Comparison of ENCODE assay signal across 9 mouse cellular contexts in the genomic region with DNA sequence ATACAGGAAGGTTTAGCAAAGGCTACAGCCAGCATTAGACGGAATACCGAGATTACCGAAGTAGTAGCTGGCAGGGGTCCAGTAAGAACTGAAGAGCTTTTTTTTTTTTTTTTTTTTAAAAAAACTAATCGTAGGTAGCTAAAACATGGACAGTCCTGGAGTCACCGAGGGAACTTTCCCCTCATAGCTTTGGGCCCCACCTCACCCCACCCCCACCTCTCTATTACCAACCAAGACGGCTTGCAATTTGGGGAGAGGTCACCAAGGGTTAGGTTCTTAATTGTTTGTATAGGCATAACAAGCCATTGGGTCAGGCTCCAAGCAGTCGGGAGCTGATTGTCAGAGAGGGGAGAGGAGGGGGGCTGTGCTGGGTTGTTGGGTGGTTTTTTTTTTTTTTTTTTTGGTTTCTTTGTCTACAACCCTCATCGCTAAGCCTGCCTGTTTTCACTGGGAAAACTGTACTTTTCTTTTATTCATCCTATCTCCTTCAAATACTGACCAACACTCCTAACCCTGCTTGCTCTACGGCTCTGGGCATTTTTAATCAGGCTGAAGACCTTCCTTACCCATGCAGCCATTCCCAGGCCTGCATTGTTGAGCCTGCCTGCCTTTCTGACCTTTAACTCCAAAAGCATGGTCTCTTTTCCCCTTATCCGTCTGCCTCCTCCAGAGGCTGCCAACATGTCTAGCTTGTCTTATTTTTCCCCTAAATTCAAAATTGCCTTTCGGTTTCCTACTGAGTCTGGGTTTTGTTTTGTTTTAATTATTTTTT. TPM values are rescaled to one million over a fixed set of nuclear protein-coding genes. Genes with fewer than 3 reads are reported as not detected.
DNase-seq lines count a peak whose midpoint lies in the region; ATAC-seq and TF ChIP-seq lines count a peak whose summit lies in the region.
"Had no signal": no experiment of that assay in that cellular context is flagged by ENCODE, and none has a peak within 500 bp of the region (broad histone marks: within the 10 kb centered on the region; RNA-seq: fewer than 3 reads in every experiment).

No protein-coding gene starts in this region.

- no peak for DNase-seq in heart, postnatal 36 days
- no peak for DNase-seq in MN1 (ENCODE audit: low spot score)
- no peak for DNase-seq in urinary bladder, postnatal 14 days (ENCODE audit: low spot score)

- peak overlapping the region; percentile 90 for H3K9ac ChIP-seq in heart, embryonic 13.5 days
- peak overlapping the region; percentile 84 for H3K9ac ChIP-seq in hindbrain, embryonic 13.5 days
- H3K9ac ChIP-seq in midbrain, embryonic 15.5 days: peak overlapping the region; percentile 75

- H3K4me3 ChIP-seq in heart, embryonic 13.5 days: peak overlapping the region; percentile 67
- peak overlapping the region; percentile 87 for H3K4me3 ChIP-seq in bone marrow, adult 2 months (replicated peaks; ENCODE audit: control insufficient read depth, low read depth, low read length)
- peak overlapping the region; percentile 56 for H3K4me3 ChIP-seq in hindbrain, embryonic 13.5 days
- H3K4me3 ChIP-seq in midbrain, embryonic 15.5 days: peak overlapping the region; percentile 65

- H3K4me2 ChIP-seq in heart, embryonic 13.5 days: peak overlapping the region; percentile 86
- H3K4me2 ChIP-seq in hindbrain, embryonic 13.5 days: peak overlapping the region; percentile 76
- H3K4me2 ChIP-seq in midbrain, embryonic 15.5 days: peak overlapping the region; percentile 77

- intact Hi-C loops in heart, postnatal 36 days (cut with DNase I): loop anchor here (2.0 to 5.0 kb wide), 2 partner anchors 549 to 748 kb away; no protein-coding TSS in a partner anchor

- no peak for TF ChIP-seq POLR2A in bone marrow, adult 2 months (IDR thresholded peaks at IDR 0.05; ENCODE audit: borderline replicate concordance, control insufficient read depth, low read depth, low read length)

- H3K27ac ChIP-seq in heart, embryonic 13.5 days (replicated peaks): peak overlapping the region; percentile 100
- peak overlapping the region; percentile 85 for H3K27ac ChIP-seq in bone marrow, adult 2 months (ENCODE audit: control insufficient read depth, insufficient read depth, low read depth, low read length, poor library complexity)
- H3K27ac ChIP-seq in hindbrain, embryonic 13.5 days: peak overlapping the region; percentile 97
- peak overlapping the region; percentile 93 for H3K27ac ChIP-seq in midbrain, embryonic 15.5 days

- H3K9me3 ChIP-seq in heart, embryonic 13.5 days: no peaks in the 10 kb centered on the region
- H3K9me3 ChIP-seq in hindbrain, embryonic 13.5 days: no peaks in the 10 kb centered on the region
- H3K9me3 ChIP-seq in midbrain, embryonic 15.5 days: no peaks in the 10 kb centered on the region

- TF ChIP-seq CTCF in bone marrow, adult 2 months (IDR thresholded peaks at IDR 0.05; ENCODE audit: control insufficient read depth, insufficient read depth, low read length): no peak

- H3K4me1 ChIP-seq in heart, embryonic 13.5 days: peaks cover 50% of the 10 kb centered on the region
- H3K4me1 ChIP-seq in bone marrow, adult 2 months (ENCODE audit: control insufficient read depth, insufficient read depth, low read length): no peaks in the 10 kb centered on the region; the same call in 1 of the 2 replicates
- peaks cover 15% of the 10 kb centered on the region for H3K4me1 ChIP-seq in hindbrain, embryonic 13.5 days (replicated peaks)
- H3K4me1 ChIP-seq in midbrain, embryonic 15.5 days: peaks cover 12% of the 10 kb centered on the region

- H3K36me3 ChIP-seq in heart, embryonic 13.5 days: peaks cover 17% of the 10 kb centered on the region
- H3K36me3 ChIP-seq in hindbrain, embryonic 13.5 days: no peaks in the 10 kb centered on the region
- no peaks in the 10 kb centered on the region for H3K36me3 ChIP-seq in midbrain, embryonic 15.5 days (replicated peaks)

- WGBS in heart, embryonic 13.5 days: 8% methylated on average over 11 of the region's 11 CpGs
- 25% methylated on average over 11 of the region's 11 CpGs for WGBS in bone marrow, adult 2 months
- 2% methylated on average over 11 of the region's 11 CpGs for WGBS in hindbrain, embryonic 13.5 days
- WGBS in midbrain, embryonic 15.5 days: 2% methylated on average over 11 of the region's 11 CpGs

- 0 out of 2 replicates have a peak, but pooled peaks have one; percentile 0 for ATAC-seq in heart, embryonic 13.5 days (ENCODE audit: extremely low read depth, insufficient number of reproducible peaks, low FRiP score, low TSS enrichment)
- ATAC-seq in hindbrain, embryonic 13.5 days (ENCODE audit: low FRiP score): peak; percentile 19
- peak; percentile 16 for ATAC-seq in midbrain, embryonic 15.5 days (replicated peaks)
- ATAC-seq in erythroid progenitor cell, adult 5-6 weeks (replicated peaks; ENCODE audit: low FRiP score, poor library complexity, severe bottlenecking): no peak

- no peaks in the 10 kb centered on the region for H3K27me3 ChIP-seq in heart, embryonic 13.5 days (replicated peaks)
- H3K27me3 ChIP-seq in hindbrain, embryonic 13.5 days: no peaks in the 10 kb centered on the region
- no peaks in the 10 kb centered on the region for H3K27me3 ChIP-seq in midbrain, embryonic 15.5 days (replicated peaks)
- H3K27me3 ChIP-seq: Patski had no signal

RNA-seq across cellular contexts. Expression of gene Fignl1, which starts 0.8 kb away (rescaled TPM):
- polyA plus RNA-seq in heart, embryonic 13.5 days (2015; fragmentation: Nextera tagmentation; extraction: Ambion mirVana): 52.9 and 58.7 TPM in 2 replicates
- 1 to 10 TPM in 1 of 2 experiments, under 1 TPM in 1; 0.81 to 1.8 TPM for total RNA-seq in heart, postnatal 36 days (2021)
- 24.9 and 39.4 TPM in 2 replicates for polyA plus RNA-seq in bone marrow, adult 2 months (2011; ENCODE audit: insufficient read depth, insufficient read length, low replicate concordance, missing spikeins)
- polyA plus RNA-seq in hindbrain, embryonic 13.5 days (2015; fragmentation: Nextera tagmentation; extraction: Ambion mirVana): 15.4 and 15.5 TPM in 2 replicates
- 9.8 and 12.5 TPM in 2 replicates for polyA plus RNA-seq in midbrain, embryonic 15.5 days (2015; fragmentation: Nextera tagmentation; extraction: Ambion mirVana)
- total RNA-seq in erythroid progenitor cell, adult 5-6 weeks (2015; ENCODE audit: low replicate concordance): 119 and 122 TPM in 2 replicates
- 145 and 148 TPM in 2 replicates for total RNA-seq in erythroid progenitor cell, adult 5-6 weeks (2017; ENCODE audit: low replicate concordance)
